Mouse (Mus musculus) NIH3T3 (cell line): ENCODE results near the gene Caml.
"Not testable (repeated sequence)": the region's sequence is repeated elsewhere in the genome, so short reads cannot be mapped to it uniquely, and the experiment has no call there.

Source experiments
- DNase-seq: peaks from one replicate; pipeline ENCODE4 v3.0.0-alpha.2; 2012; ENCODE audit warnings: low read depth

The Caml gene

DNA sequence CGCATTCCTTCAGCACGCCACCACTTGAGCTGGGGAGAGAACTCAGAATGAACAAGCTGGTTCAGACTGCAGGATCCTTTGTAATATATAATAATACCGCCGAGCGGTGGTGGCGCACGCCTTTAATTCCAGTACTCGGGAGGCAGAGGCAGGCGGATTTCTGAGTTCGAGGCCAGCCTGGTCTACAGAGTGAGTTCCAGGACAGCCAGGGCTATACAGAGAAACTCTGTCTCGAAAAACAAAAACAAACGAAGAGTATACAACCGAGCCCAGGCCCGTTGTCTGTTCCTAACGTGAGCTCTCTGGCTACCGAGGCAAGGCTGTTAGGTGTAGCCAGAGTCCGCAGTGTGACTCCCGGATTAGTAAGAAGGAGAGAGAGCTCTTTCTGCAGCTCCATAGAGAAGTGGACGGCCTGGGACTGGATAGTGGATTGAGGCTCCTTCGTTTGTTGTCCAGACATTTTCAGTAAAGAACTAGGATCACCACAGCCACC, 603 bp upstream of the Caml start:
- DNase-seq = not testable (repeated sequence)

GRCm38 (mm10) chr13:55634639-55635127, 11.9 kb downstream of the Caml start, which contains the start of gene Ddx46:
Ddx46 (plus strand) TSS chr13:55635027.
- DNase-seq = peak; percentile 93

DNA sequence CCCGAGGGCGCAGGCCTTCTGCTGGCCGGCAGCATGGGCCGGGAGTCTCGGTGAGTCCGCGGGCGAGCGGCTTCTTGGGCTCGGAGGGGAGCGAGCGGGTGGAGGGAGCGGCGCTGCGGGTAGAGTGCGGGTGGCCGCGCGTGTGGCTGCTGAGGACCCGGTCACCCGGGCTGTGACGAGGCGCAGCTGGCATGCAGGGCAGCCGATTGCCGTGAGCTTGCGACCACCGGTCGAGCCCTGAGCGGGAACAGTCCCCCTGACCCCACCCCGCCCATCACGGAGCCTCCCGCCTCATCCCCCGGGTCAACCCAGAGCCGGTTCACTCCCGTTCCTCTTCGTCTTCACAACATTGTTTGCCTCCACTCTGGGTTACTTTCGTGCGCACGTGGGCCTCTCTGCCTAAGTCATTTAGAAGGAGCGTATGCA, 12.4 kb downstream of the Caml start:
- no peak for DNase-seq

GRCm38 (mm10) chr13:55636185-55636983, 13.6 kb downstream of the Caml start:
- DNase-seq = no peak

GRCm38 (mm10) chr13:55640480-55640879, 17.7 kb downstream of the Caml start:
- peak; percentile 90 for DNase-seq

DNA sequence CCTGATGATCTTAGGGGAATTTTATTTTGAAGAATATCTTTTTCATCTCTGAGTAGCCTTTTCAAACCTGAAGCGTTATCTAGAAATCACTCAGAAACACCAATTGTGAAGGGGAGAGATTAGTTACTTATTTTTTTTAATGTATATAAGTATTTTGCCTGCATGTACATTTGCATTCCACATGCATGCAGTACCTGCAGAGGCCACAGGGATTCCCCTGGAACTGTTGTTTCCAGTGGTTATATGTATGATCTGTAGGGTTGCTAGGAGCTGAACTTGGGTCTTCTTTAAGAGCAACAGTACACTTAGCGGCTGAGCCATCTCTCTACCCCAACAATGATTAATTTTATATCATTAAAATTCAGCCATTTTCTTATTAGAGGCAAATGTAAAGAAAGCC, 21.7 kb downstream of the Caml start:
- DNase-seq = peak; percentile 56

DNA sequence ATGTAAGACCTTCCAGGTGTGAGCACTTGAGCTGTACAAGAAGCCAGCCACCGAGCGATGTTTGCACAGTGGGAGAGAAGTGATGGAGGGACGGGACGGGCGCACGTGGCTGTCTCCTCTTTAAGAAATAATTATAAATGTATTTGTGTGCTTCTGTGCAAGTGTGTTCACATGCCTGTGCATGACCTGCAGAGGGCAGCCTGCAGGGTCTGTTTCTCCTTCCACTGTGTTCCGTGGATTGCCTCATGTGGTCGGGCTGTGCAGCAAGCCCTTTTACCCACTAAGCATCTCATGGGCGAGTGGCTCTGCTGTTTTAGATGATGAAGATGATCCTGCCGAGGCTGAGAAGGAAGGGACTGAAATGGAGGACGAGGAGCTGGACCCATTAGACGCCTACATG, 27.3 kb downstream of the Caml start:
- peak; percentile 31 for DNase-seq

DNA sequence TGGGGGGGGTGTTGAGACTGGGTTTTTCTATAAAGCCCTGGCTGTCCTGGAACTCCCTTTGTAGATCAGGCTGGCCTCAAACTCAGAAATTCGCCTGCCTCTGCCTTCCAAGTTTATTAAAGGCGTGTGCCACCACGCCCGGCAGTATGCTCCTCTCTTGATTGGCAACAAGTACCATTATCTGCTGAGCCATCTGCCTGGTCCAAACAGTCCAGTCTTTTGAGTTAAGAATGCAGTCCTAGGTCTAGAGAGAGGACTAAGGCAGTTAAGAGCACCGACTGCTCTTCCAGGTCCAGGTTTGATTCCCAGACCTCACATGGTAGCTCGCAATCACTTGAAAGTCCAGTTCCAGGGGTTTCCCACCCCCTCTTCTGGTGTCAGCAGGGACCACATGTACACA, 28.2 kb downstream of the Caml start:
- no peak for DNase-seq

DNA sequence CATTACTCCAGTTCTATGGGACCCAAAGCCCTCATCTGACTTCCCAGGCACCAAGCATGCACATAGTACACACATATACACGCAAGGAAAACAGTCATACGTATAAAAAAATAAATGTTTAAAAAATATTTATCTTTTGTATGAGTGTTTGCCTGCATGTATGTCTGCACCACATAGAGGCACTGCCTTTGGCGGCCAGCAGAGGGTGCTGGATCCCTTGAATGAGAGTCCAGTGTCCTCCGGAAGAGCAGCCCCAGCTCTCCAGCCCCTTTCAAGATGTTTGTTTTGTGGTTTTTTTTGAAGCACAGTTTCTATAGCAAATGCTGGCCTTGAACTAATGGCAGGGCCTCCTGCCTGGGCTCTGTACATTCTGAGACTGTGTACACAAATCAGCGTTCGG, 45.7 kb downstream of the Caml start:
- DNase-seq = peak; percentile 58

GRCm38 (mm10) chr13:55672711-55673110, 49.9 kb downstream of the Caml start:
- no peak for DNase-seq

DNA sequence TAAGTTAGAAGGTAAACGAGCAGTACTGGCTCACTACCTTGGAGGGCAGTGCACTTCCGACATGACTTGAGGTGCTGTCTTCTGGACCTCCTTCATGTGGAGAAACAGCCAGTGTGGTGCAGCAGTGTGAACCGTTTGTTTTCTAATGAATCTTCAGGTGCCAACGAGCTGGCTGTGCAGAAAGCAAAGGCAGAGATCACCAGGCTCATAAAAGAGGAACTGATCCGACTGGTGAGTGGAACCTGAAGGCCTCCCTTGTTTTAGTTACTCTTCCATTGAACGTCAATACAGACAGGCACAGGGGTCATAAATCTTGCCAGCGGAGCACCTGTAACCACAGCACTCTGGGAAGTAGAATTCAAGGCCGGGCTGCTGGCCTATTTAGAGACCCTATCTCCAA, 54.6 kb downstream of the Caml start:
- no peak for DNase-seq
